Mouse (Mus musculus) urinary bladder, postnatal 0 days (tissue): Measurements from ENCODE around the gene Ngb. TPM values are rescaled to one million over a fixed set of nuclear protein-coding genes. Genes with fewer than 3 reads are reported as not detected.

Source experiments
- polyA plus RNA-seq: library from polyadenylated mRNA; unstranded; fragments of >200 nt; fragmentation: Nextera tagmentation; extraction: Ambion mirVana; gene quantifications from 2 replicates; pipeline ENCODE4 v1.2.1, GENCODE M21; 2015

Ngb gene
- 6.4 and 6.7 TPM in 2 replicates for polyA plus RNA-seq

DNA sequence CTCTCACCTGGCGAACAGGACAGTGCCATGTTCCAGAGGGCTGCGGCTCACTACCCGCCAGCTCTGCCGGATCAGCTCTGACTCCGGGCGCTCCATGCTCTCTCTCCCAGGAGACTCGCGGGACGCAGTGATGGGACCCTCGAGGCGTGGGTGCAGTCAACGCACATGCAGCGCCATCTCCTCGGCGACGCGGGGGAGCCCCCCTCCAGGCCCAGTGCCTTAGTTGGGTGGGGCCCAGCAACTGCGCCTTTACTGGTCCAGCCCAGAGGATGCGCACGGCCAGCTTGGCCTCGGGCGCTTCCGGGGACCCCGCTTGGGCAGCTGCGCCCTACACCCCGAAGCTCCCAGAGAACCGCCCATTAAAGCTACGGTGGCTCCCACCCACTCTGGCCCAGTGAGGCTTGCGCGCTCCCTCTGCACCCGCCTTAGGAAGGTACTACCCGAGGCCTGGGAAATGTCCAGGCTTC lies at the start of gene Ngb:
Ngb (minus strand) TSS at position 375 of the 467 bp plus-strand sequence.

GRCm38 (mm10) chr12:87147395-87148089 lies 45.2 kb upstream of the Ngb start, which contains the start of gene Pomt2:
TSS of gene Pomt2 (minus strand) at chr12:87147968.

GRCm38 (mm10) chr12:87146966-87147365 lies 44.6 kb upstream of the Ngb start, which contains the start of gene Gstz1:
TSS of gene Gstz1 (plus strand) at chr12:87147165.

Other genes starting within 250 kb of the Ngb start
- 36.8 and 38.6 TPM in 2 replicates for gene Irf2bpl, start 217.7 kb downstream of the Ngb start, polyA plus RNA-seq
- gene Cipc, start 155.5 kb downstream of the Ngb start, polyA plus RNA-seq = 16.0 and 17.0 TPM in 2 replicates
- gene Zdhhc22, start 112.1 kb downstream of the Ngb start, polyA plus RNA-seq = not detected in 2 replicates
- gene Tmem63c, start 81.2 kb downstream of the Ngb start, polyA plus RNA-seq = not detected in 2 replicates
- gene Gstz1, start 44.6 kb upstream of the Ngb start, polyA plus RNA-seq = 26.6 and 27.0 TPM in 2 replicates
- 7.4 and 10.0 TPM in 2 replicates for gene Pomt2, start 45.4 kb upstream of the Ngb start, polyA plus RNA-seq
- 0.59 and 1.0 TPM in 2 replicates for gene Samd15, start 97.2 kb upstream of the Ngb start, polyA plus RNA-seq
- gene Tmed8, start 97.9 kb upstream of the Ngb start, polyA plus RNA-seq = 1.4 TPM in 2 replicates
- not detected in 2 replicates for gene Noxred1, start 136.2 kb upstream of the Ngb start, polyA plus RNA-seq
- 18.4 and 19.1 TPM in 2 replicates for gene Vipas39, start 163.7 kb upstream of the Ngb start, polyA plus RNA-seq
- gene Ahsa1, start 163.9 kb upstream of the Ngb start, polyA plus RNA-seq = 123 and 128 TPM in 2 replicates
- gene Ism2, start 197.2 kb upstream of the Ngb start, polyA plus RNA-seq = 0.13 and 0.31 TPM in 2 replicates